Mouse (Mus musculus) heart, adult 2 months (tissue): Measurements from ENCODE around the gene Mrps12.

Experiments used
- CTCF ChIP-seq: fragments of 200-600 bp; IDR thresholded peaks from 2 replicates; pipeline ENCODE4 v1.8.1; 2022; ENCODE audit warnings: antibody characterized with exemption, mild to moderate bottlenecking, moderate library complexity
- EP300 ChIP-seq: fragments of 200-500 bp; IDR thresholded peaks from 2 replicates; pipeline ENCODE4 v1.6.1; 2011; ENCODE audit warnings: low read depth, low read length, control low read depth; ENCODE audit not compliant: insufficient read depth
- POLR2A ChIP-seq: fragments of 200-500 bp; IDR thresholded peaks from 2 replicates; pipeline ENCODE4 v1.6.1; 2011; ENCODE audit warnings: mild to moderate bottlenecking, low read depth, low read length, control low read depth; ENCODE audit not compliant: insufficient read depth

GRCm38 (mm10) chr7:28710962-28711361 is 30.7 kb downstream of the Mrps12 start:
- TF ChIP-seq POLR2A: no peak
- TF ChIP-seq EP300: no peak
- peak; percentile 25 for TF ChIP-seq CTCF
